Mouse (Mus musculus) liver, postnatal 0 days (tissue): Measurements from ENCODE around the gene Hsdl1. TPM values are rescaled to one million over a fixed set of nuclear protein-coding genes. Genes with fewer than 3 reads are reported as not detected.
A peak's percentile ranks its signal among the peaks of the same experiment; 100 is the strongest.

Experiments
- ATAC-seq: fragments of 200-750 bp; cut with Nextera tagmentation; 2 replicates; pipeline ENCODE4 v1.8.0; 2017; ENCODE audit warnings: mild to moderate bottlenecking, moderate library complexity
- DNase-seq: peaks from one replicate; pipeline ENCODE4 v3.0.0-alpha.2; 2016
- H3K27ac ChIP-seq: fragments of 300-500 bp; sonication (generic); 2 replicates; pipeline ENCODE4 v1.5.1; 2014; ENCODE audit warnings: antibody characterized with exemption, moderate library complexity, mild to moderate bottlenecking, low read depth
- H3K27me3 ChIP-seq: fragments of 300-500 bp; sonication (generic); 2 replicates; pipeline ENCODE4 v1.6.1; 2014; ENCODE audit warnings: low read length, control low read depth, mixed read lengths; ENCODE audit not compliant: insufficient read depth
- H3K36me3 ChIP-seq: fragments of 300-500 bp; sonication (generic); replicated peaks from 2 replicates; pipeline ENCODE4 v1.6.1; 2014; ENCODE audit warnings: mild to moderate bottlenecking, control low read depth, low read length, moderate library complexity, mixed read lengths; ENCODE audit not compliant: insufficient read depth
- H3K4me1 ChIP-seq: fragments of 300-500 bp; sonication (generic); 2 replicates; pipeline ENCODE4 v1.6.1; 2014; ENCODE audit warnings: antibody characterized with exemption, mild to moderate bottlenecking, control low read depth; ENCODE audit not compliant: insufficient read depth
- H3K4me2 ChIP-seq: fragments of 300-500 bp; sonication (generic); 2 replicates; pipeline ENCODE4 v1.6.1; 2014; ENCODE audit warnings: low read depth, mild to moderate bottlenecking, low read length, moderate library complexity, mixed read lengths
- H3K4me3 ChIP-seq: fragments of 300-500 bp; sonication (generic); 2 replicates; pipeline ENCODE4 v1.5.1; 2014; ENCODE audit warnings: low read depth, low read length
- H3K9ac ChIP-seq: fragments of 300-500 bp; sonication (generic); replicated peaks from 2 replicates; pipeline ENCODE4 v1.6.1; 2014; ENCODE audit warnings: mild to moderate bottlenecking, moderate library complexity
- H3K9me3 ChIP-seq: fragments of 300-500 bp; sonication (generic); 2 replicates; pipeline ENCODE4 v1.6.1; 2016; ENCODE audit warnings: mild to moderate bottlenecking, control low read depth, low read length, mixed read lengths
- CTCF ChIP-seq: sonication (generic); IDR thresholded peaks from 2 replicates; pipeline ENCODE4 v1.5.1; 2016; ENCODE audit warnings: antibody characterized with exemption, low read depth
- EP300 ChIP-seq: IDR thresholded peaks from 2 replicates; pipeline ENCODE4 v1.6.1; 2016; ENCODE audit warnings: antibody characterized with exemption, low read depth, mild to moderate bottlenecking
- WGBS: fragments of 180-500 bp; shearing (Covaris S2); extraction: QIAGEN DNeasy Blood & Tissue Kit; methylation state at CpG from one replicate; pipeline ENCODE4 v1.1.7; 2014; ENCODE audit not compliant: insufficient replicate concordance; 5-methylcytosine and 5-hydroxymethylcytosine counted together
- polyA plus RNA-seq: library from polyadenylated mRNA; unstranded; fragments of >200 nt; fragmentation: Nextera tagmentation; extraction: Ambion mirVana; gene quantifications from 2 replicates; pipeline ENCODE4 v1.2.1, GENCODE M21; 2015

The Hsdl1 gene
- polyA plus RNA-seq, 1 experiment from 2014 or later = 12.5 TPM

DNA sequence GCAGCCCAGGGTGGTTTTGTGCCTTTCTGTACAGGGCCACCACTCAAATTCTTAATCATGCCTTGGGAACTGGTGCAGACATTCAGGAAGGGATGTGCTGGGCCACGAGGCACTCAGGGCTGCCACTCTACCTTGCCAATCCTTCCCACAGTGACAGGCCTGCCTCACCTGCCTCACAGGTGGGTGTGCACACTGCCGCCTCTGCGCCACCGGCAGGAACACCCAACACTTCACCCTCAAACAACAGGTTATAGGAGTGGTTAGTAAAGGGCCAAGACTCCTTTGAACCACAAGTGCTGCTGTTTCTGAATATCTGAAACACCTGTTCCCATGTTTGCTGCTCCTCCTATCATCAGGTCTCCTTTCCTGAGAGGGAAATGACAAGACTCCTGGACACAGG, 2.6 kb downstream of the Hsdl1 start:
- WGBS = 75% methylated on average over 4 of the region's 4 CpGs
- no peak overlapping the region for H3K9ac ChIP-seq
- H3K9me3 ChIP-seq = no peaks in the 10 kb centered on the region
- TF ChIP-seq CTCF (no peak), EP300 (no peak)
- H3K4me2 ChIP-seq = no peak overlapping the region
- no peak overlapping the region for H3K27ac ChIP-seq
- H3K4me3 ChIP-seq = no peak overlapping the region
- peaks cover 15% of the 10 kb centered on the region for H3K4me1 ChIP-seq
- no peak for ATAC-seq
- no peak for DNase-seq
- H3K36me3 ChIP-seq = peaks cover 6% of the 10 kb centered on the region; the same call in 1 of the 2 replicates
- no peaks in the 10 kb centered on the region for H3K27me3 ChIP-seq

GRCm38 (mm10) chr8:119571135-119571534, 3.8 kb downstream of the Hsdl1 start:
- H3K27me3 ChIP-seq = no peaks in the 10 kb centered on the region
- no peak for TF ChIP-seq CTCF
- TF ChIP-seq EP300 = no peak
- H3K9ac ChIP-seq = no peak overlapping the region
- no peak overlapping the region for H3K27ac ChIP-seq
- ATAC-seq (no peak), DNase-seq (no peak)
- 50% methylated on average over 6 of the region's 6 CpGs for WGBS
- H3K4me3 ChIP-seq = no peak overlapping the region
- H3K36me3 ChIP-seq = peaks cover 9% of the 10 kb centered on the region
- no peak overlapping the region for H3K4me2 ChIP-seq
- H3K9me3 ChIP-seq = no peaks in the 10 kb centered on the region
- peaks cover 15% of the 10 kb centered on the region for H3K4me1 ChIP-seq

DNA sequence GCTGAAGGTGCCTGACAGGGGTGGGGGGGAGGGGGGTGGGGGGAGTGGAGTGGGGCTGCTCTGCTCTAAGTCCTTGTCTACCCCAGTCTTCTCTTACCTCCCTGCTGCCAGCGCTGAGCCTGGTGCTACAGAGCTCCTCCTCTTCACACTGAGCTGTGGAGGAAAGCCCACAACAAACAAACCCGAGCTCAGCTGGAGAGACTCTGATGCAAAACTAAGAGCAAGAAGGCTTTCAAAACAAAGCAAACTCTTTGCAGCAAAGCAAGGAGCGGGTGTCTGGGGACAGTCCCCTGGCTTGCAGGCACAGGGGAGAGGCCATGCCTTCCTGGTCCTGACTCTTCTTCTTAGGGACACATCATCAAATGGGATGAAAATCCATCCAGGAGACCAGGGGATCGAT, 5.1 kb downstream of the Hsdl1 start:
- H3K9me3 ChIP-seq = no peaks in the 10 kb centered on the region
- no peak overlapping the region for H3K9ac ChIP-seq
- H3K4me2 ChIP-seq = no peak overlapping the region
- 49% methylated on average over 4 of the region's 4 CpGs for WGBS
- H3K36me3 ChIP-seq = peaks cover 20% of the 10 kb centered on the region
- no peak for DNase-seq
- TF ChIP-seq CTCF (no peak), EP300 (no peak)
- H3K27ac ChIP-seq = no peak overlapping the region
- ATAC-seq = no peak
- H3K4me1 ChIP-seq = peaks cover 7% of the 10 kb centered on the region; the same call in 1 of the 2 replicates
- H3K4me3 ChIP-seq = no peak overlapping the region
- no peaks in the 10 kb centered on the region for H3K27me3 ChIP-seq

GRCm38 (mm10) chr8:119568951-119569350, 6.0 kb downstream of the Hsdl1 start:
- H3K9ac ChIP-seq = no peak overlapping the region
- TF ChIP-seq CTCF = no peak
- TF ChIP-seq EP300 = no peak
- no peak overlapping the region for H3K4me2 ChIP-seq
- no peak for ATAC-seq
- no peaks in the 10 kb centered on the region for H3K27me3 ChIP-seq
- WGBS = 77% methylated on average over 7 of the region's 7 CpGs
- peaks cover under 1% of the 10 kb centered on the region; the same call in 1 of the 2 replicates for H3K4me1 ChIP-seq
- no peaks in the 10 kb centered on the region for H3K9me3 ChIP-seq
- no peak overlapping the region for H3K27ac ChIP-seq
- DNase-seq = no peak
- peaks cover 24% of the 10 kb centered on the region for H3K36me3 ChIP-seq
- no peak overlapping the region for H3K4me3 ChIP-seq

- WGBS = 81% methylated on average over 9 of the region's 9 CpGs
- no peaks in the 10 kb centered on the region for H3K4me1 ChIP-seq
- ATAC-seq = no peak
- no peak overlapping the region for H3K9ac ChIP-seq
- DNase-seq = no peak
- TF ChIP-seq CTCF = no peak
- H3K4me2 ChIP-seq = no peak overlapping the region
- H3K4me3 ChIP-seq = no peak overlapping the region
- H3K9me3 ChIP-seq = no peaks in the 10 kb centered on the region
- no peak overlapping the region for H3K27ac ChIP-seq
- H3K27me3 ChIP-seq = no peaks in the 10 kb centered on the region
- H3K36me3 ChIP-seq = peaks cover 28% of the 10 kb centered on the region
Observed at GRCm38 (mm10) chr8:119568251-119568650, 6.7 kb downstream of the Hsdl1 start.

DNA sequence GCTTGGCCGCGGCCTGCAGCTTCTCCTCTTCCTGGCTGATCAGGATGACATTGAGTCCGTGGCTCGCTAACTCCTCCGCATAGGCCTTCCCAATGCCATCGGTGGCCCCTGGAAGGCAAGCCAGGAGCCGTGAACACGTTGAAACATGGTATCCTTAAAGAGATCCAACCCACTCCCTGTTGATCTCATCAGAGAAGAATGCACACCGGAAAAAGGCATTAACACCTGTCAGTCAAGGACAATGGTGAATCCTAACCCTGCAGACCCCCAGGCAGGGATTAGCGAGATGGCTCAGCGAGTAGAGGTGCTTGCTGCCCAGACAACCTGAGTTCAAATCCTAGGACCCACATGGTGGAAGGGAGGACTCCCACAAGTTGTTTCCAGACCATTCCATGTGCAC, 8.6 kb downstream of the Hsdl1 start:
- 84% methylated on average over 11 of the region's 11 CpGs for WGBS
- no peaks in the 10 kb centered on the region for H3K4me1 ChIP-seq
- H3K9me3 ChIP-seq = no peaks in the 10 kb centered on the region
- TF ChIP-seq EP300 = no peak
- TF ChIP-seq CTCF = no peak
- H3K36me3 ChIP-seq = peaks cover 32% of the 10 kb centered on the region
- no peak overlapping the region for H3K4me3 ChIP-seq
- no peaks in the 10 kb centered on the region for H3K27me3 ChIP-seq
- no peak overlapping the region for H3K27ac ChIP-seq
- DNase-seq (no peak), ATAC-seq (no peak)
- H3K4me2 ChIP-seq = no peak overlapping the region
- no peak overlapping the region for H3K9ac ChIP-seq

DNA sequence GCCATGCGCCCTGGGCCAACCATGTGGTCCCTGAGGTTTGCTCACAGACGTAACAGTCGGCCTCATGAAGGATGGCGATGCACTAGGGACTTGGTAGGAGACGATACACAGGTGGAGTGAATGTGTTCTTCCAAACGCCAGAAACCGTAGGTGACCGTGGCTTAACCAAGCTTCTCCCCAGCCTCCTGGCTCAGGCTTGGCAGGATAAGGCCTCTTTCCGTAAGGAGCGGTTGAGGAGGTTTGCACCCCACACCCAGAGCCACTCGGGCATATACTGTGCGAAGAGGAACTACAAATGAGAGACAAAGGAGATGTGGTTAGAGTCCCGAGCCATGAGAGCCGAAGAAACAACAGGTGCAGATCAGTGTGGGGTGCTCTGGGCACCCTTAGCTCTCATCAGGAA, 11.1 kb downstream of the Hsdl1 start:
- no peak for DNase-seq

More for the DNA sequence above, 11.1 kb downstream of the Hsdl1 start:
- TF ChIP-seq EP300 = no peak
- TF ChIP-seq CTCF = no peak
- Histone ChIP-seq H3K4me3 (no peak overlapping the region), H3K4me2 (no peak overlapping the region), H3K9ac (no peak overlapping the region), H3K27me3 (no peaks in the 10 kb centered on the region), H3K4me1 (peaks cover 5% of the 10 kb centered on the region), H3K36me3 (peaks cover 32% of the 10 kb centered on the region), H3K9me3 (no peaks in the 10 kb centered on the region), H3K27ac (peak overlapping the region; percentile 56)
- ATAC-seq = peak; percentile 61
- WGBS = 81% methylated on average over 14 of the region's 14 CpGs
